Mouse (Mus musculus): ENCODE measurements around the gene Kif6. TPM values are rescaled to one million over a fixed set of nuclear protein-coding genes. Genes with fewer than 3 reads are reported as not detected.

Kif6 gene
- total RNA-seq, 4 experiments from 2014 or later, result 0.59 to 1.2 (median 0.86) TPM

DNA sequence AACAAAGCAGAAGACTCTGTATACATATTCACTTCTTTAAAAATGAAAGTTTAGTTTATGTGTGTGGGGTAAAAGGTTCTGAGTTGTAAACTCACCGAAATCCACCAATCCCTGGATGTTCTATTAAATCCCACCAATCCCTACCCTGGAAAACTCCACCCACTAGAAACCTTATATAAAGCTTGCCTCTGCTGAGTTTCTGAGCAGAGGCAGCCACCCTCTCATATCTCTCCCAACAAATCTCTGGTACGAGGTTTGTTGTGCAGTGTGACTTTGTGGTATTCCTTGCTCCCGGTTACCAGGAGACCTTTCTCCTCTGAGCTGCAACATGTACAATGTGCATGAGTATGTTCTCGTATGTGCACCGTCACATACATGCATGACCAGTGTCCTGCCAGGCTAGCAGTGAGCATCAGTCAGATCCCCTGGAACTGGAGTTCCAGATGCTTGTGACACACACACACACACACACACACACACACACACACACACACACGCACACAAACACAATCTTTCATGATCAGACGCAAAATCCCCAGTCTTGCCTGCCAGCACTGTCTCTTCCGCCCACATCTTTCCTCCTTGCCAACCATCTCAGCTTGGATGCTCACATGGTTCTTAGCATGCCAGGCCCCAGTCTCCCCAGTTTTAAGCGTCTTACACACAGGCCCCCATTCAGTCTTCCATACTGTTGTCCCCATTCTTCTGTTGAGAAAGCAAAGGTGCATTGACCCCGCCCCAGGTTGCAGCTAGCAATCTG lies 245.3 kb downstream of the Kif6 start:
- no peak for DNase-seq

- no peak for DNase-seq
Measured at GRCm38 (mm10) chr17:49863597-49863996, 248.7 kb downstream of the Kif6 start.

DNA sequence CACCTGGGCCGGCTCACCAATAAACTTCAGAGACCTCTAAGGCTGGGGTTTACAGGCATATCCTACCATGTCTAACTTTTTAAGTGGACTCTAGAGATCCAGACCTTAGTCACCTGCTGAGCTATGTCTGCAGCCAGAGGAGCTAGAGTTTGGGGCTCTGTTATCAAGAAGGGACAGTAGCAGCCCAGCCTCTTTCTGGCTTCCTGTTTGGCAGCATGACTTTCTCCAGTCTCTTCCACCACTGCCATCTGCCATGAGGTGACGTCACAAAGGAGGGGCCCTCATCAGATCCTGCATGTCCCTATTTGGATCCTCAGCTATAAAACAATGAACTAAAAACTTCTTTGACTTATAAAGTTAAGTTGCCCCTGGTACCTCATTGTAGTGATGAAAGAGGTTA lies 250.7 kb downstream of the Kif6 start:
- no peak for DNase-seq

DNA sequence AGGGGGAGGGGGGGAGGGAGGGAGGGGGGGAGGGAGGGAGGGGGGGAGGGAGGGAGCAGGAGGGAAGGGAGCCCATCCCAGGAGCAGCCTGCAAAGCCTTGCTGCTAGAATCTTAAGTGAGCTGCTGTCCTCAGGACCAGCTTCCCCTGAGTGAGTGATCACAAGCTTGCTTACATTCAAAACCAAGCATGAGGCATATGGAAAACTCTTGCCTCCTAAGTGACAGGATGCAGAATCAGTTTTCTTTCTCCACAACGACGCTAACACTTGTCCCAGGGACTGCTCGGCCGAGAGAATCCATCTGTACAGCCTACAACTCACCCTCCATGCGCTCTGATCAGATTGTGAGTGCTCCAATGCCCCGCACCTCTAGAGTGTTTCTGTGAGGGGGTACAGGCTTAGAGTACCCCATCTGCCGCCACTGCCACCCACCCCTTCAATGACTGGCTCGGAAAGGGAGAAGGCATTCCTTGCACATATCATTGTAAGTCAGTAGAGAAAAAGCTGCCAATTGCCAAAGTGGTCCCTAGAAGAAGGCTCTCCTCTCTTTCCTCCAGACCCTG lies 251.8 kb downstream of the Kif6 start:
- no peak for DNase-seq

DNA sequence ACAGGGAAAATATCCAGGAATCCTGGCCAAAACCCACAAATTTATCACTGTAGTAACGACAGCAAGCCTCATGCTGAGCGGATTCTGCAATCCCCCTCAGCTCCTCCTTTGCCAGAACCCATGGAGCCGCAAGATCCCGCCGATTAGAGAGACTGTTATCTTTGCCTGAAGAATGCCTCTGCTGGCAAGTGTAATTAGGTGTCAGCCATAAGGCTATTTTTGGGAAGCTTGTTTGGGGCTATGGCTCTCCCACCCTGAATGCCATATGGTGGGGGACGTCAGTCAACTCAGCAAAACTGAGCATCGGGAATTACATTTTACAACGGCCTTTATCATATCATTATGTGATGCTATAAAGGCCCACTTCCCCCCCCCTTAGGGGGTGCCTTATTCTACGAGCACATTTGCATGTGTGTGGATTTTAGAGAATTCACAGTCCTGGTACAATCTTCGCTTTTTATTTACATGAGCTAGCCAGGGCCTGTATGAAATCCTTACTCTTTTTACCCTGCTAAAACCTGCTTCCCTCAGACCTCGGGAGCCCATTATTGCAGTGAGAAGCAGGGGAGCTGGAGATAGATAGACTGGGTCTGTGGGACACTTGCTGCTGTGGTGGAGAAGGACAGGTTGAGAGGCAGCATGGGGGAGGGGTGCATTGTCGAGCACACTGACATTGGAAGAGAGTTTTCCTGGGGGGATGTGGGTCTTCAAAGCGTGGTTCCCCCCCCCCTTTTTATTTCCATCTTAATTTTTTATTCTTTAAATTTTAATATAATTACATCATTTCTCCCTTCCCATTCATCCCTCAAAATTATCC lies 252.6 kb downstream of the Kif6 start:
- no peak for DNase-seq

DNA sequence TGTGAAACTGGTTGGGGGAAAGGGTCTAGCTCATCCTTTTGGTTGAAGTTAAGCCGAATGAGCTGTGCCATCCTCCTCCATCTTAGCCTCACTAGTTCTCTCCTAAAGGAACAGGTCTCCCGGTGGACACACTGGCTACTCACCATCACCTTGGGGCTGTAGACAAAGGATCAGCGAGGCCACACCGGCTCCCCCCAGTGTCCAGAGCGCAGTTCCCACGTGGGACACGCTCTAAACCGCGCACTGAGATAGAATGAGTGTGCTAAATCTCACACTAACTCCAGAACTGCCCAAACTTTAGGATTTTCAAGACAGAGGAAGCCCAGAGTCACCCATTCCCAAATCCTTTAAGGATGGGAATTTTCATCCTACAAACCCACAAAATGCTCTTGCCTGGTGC lies 254.3 kb downstream of the Kif6 start:
- DNase-seq, result no peak

- DNase-seq, result no peak
Measured at GRCm38 (mm10) chr17:49872305-49872704, 257.4 kb downstream of the Kif6 start.

- no peak for DNase-seq
Measured at GRCm38 (mm10) chr17:49874746-49875145, 259.8 kb downstream of the Kif6 start.

DNA sequence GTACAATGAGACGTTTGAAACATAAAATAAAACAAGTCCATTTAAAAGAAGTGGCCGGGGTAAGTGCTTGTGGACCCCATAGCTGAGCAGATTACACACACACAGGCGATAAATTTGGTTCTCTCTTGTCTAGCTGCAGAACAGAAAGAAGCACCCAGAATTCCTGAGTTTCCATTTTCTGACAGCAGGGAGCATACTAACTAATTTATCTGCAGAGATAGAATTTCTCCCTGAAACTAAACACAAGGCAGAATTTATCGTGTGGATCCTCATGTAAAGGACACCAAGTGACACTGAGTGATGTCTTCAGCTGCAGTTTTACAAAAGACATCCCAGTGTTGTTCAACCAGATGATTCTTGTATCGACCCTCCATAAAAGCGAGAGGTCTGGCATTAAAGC lies 260.5 kb downstream of the Kif6 start:
- DNase-seq, result no peak

GRCm38 (mm10) chr17:49875939-49876651 lies 261.2 kb downstream of the Kif6 start:
- no peak for DNase-seq

DNA sequence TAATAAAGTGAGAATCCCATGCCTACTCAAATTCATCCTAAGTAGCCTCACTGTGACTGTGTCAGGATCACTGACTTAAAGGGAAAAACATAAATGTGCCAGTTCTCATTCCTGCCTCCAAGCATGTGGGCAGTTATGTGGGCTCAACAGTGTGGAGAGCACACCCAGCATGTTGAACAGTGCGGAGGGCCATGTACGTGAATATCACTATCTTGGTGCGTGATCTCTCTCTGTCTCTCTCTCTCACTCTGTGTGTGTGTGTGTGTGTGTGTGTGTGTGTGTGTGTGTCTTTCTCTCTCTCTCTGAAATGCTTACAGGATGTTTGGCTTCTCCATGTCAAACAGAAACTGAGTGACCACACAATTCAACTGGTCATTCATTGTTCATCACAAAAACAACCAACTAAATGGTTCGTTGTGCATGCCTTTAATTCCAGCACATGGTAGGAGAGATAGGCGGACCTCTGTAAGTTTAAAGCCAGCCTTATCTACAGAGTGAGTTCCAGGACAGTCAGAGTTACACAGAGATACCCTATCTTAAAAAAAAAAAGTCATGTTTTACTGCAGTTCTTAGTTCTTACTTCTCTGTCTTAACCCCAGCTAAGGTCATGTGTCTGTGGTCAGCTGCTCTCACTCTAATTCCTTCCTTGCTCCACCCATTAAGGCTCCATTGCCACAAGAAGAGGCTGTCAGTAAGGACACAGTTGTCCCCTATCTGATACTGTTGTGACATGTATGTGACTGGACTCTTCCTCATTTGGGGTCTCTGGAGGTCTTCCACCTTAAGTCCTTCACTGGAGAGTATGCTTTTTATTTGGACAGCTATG lies 266.2 kb downstream of the Kif6 start:
- no peak for DNase-seq

- DNase-seq, result no peak
Measured at GRCm38 (mm10) chr17:49881796-49882195, 266.9 kb downstream of the Kif6 start.

GRCm38 (mm10) chr17:49883136-49883755 lies 268.3 kb downstream of the Kif6 start:
- no peak for DNase-seq

DNA sequence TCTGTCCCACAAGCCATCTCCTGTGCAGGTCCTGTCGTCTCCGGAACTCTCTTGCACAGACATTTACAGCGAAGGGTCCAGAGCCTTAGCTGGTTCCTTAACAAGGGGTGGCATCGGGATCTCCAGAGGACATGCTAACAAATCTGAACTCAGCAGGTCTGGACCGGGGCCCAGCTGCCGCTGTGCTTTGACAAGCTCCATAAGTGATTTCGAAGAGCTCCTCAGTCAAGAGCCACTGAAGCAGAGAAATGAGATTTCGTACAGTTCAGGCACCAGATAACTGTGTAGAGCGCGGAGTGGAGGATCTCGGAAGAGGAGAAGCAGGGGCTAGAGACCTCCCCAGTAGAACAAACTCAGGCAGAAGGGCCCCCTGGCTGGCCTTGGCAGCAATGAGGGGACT lies 270.1 kb downstream of the Kif6 start:
- DNase-seq, result no peak

DNA sequence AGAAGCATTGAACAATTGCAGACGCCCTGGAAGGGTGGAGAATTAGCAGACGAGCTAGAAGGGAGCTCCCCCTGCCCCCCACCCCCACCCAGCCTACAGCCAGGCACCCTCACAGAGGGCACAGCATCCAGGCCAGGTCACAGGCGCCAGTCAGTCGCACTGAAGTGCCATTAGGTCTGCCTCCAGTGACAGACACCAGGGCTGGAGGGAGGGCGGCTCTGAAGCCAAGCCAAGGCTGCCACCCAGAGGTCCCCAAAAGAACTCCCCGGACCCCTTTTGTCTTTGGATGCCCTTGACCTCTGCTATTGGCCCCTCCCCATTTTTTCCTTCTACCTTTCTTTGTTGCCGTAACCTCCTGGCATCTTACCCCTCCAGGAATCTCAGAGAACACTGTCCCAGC lies 274.7 kb downstream of the Kif6 start:
- DNase-seq, result no peak

GRCm38 (mm10) chr17:49890861-49891260 lies 275.9 kb downstream of the Kif6 start:
- no peak for DNase-seq

GRCm38 (mm10) chr17:49892390-49892789 lies 277.5 kb downstream of the Kif6 start:
- DNase-seq, result no peak

DNA sequence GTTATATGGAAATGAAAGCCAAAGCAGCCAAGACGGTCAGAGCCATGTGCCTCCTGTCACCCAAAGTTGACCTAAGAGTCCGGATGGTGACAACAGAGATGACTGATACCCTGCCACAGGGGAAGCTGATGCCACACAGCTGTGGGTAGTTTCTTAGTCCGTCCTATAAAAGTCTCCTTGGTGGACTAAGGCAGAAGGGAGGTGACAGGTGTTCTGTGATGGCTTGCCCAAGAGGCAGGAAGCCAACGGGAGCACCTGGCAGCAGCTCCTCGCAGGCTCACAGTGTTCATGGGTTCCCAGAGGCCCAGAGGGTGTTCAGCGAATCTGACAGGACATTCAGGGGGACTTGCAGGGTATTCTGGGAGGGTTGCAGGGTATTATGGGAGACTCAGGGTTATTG lies 279.5 kb downstream of the Kif6 start:
- DNase-seq, result no peak

GRCm38 (mm10) chr17:49898849-49899331 lies 284.0 kb downstream of the Kif6 start:
- peak; percentile 33 for DNase-seq

- no peak for DNase-seq
Measured at GRCm38 (mm10) chr17:49902613-49903012, 287.7 kb downstream of the Kif6 start.

DNA sequence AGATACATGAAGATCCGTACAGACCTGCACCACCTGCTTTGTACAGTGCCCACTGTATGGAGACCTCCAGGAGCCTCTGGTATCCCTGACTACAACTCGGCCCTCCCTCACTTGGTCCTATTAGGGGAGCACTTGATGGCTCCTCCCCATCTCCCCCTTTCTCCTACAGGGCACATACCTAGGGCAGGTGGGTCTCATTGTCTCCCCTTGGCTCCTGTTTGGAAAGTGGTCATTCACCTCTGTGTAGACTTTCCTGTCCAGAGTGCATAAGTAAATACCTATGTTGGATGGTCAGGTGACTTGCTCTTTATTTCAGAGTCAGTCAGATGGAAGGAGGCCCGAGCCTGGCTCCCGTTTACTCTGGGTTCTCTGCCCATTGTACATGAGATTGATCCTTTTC lies 308.5 kb downstream of the Kif6 start:
- DNase-seq, result no peak
